ENCODE assay signal across 16 mouse cellular contexts in genomic region chr15:61538169-61538755, GRCm38 (mm10).
"Had no signal": no experiment of that assay in that cellular context is flagged by ENCODE, and none has a peak within 500 bp of the region (broad histone marks: within the 10 kb centered on the region; RNA-seq: fewer than 3 reads in every experiment).

No protein-coding gene starts in this region.

- H3K27ac ChIP-seq: kidney, embryonic 15.5 days; left cerebral cortex, adult 2 months; limb, embryonic 10.5 days; liver, embryonic 15.5 days; midbrain, embryonic 15.5 days; neural tube, embryonic 12.5 days; stomach, embryonic 15.5 days had no signal

- H3K4me3 ChIP-seq: kidney, embryonic 15.5 days; left cerebral cortex, adult 2 months; limb, embryonic 10.5 days; liver, embryonic 15.5 days; midbrain, embryonic 15.5 days; neural tube, embryonic 12.5 days; stomach, embryonic 15.5 days had no signal

- ATAC-seq: lung, postnatal 0 days; midbrain, embryonic 15.5 days had no signal

- H3K9me3 ChIP-seq: kidney, embryonic 15.5 days; limb, embryonic 10.5 days; liver, embryonic 15.5 days; midbrain, embryonic 15.5 days; neural tube, embryonic 12.5 days; stomach, embryonic 15.5 days had no signal

- H3K4me2 ChIP-seq: kidney, embryonic 15.5 days; liver, embryonic 11.5 days; liver, embryonic 15.5 days; midbrain, embryonic 15.5 days; neural tube, embryonic 12.5 days; stomach, embryonic 15.5 days had no signal

- H3K4me1 ChIP-seq: liver, embryonic 15.5 days; neural tube, embryonic 12.5 days had no signal

- H3K27me3 ChIP-seq: kidney, embryonic 15.5 days; liver, embryonic 15.5 days; midbrain, embryonic 15.5 days; neural tube, embryonic 12.5 days; stomach, embryonic 15.5 days had no signal

- DNase-seq: kidney, adult 2 months; kidney, postnatal 14 days; lung, adult 2 months; lung, postnatal 36 days; right cerebral cortex, adult 18-20 months; right cerebral cortex, postnatal 25 days; thymus, adult 2 months had no signal

- H3K9ac ChIP-seq: kidney, embryonic 15.5 days; liver, embryonic 15.5 days; midbrain, embryonic 15.5 days; neural tube, embryonic 12.5 days; stomach, embryonic 15.5 days had no signal

- H3K36me3 ChIP-seq: kidney, embryonic 15.5 days; limb, embryonic 10.5 days; liver, embryonic 15.5 days; midbrain, embryonic 15.5 days; neural tube, embryonic 12.5 days; stomach, embryonic 15.5 days had no signal
